Mouse (Mus musculus) CH12.LX (cell line): ENCODE measurements around the gene Gm13030. TPM values are rescaled to one million over a fixed set of nuclear protein-coding genes. Genes with fewer than 3 reads are reported as not detected.

Experiments used
- DNase-seq: peaks from one replicate; pipeline ENCODE4 v3.0.0-alpha.2; 2013; ENCODE audit errors: extremely low read depth
- H3K27ac ChIP-seq: 2 replicates; pipeline ENCODE4 v1.5.1; 2012; ENCODE audit warnings: low read depth, mild to moderate bottlenecking, control low read depth, moderate library complexity; ENCODE audit not compliant: insufficient read depth
- H3K27me3 ChIP-seq: replicated peaks from 2 replicates; pipeline ENCODE3; 2012; ENCODE audit warnings: inconsistent platforms
- H3K36me3 ChIP-seq, 2 experiments: replicated peaks in 1 of 2; 2 replicates each; pipeline versions ENCODE3 to v1.6.1; 2012; ENCODE audit warnings: inconsistent platforms in 1 of 2, low read length in 1 of 2, mild to moderate bottlenecking in 1 of 2, mixed read lengths in 1 of 2, moderate library complexity in 1 of 2; ENCODE audit not compliant: control insufficient read depth in 1 of 2, insufficient read depth in 1 of 2
- H3K4me1 ChIP-seq, 2 experiments: 2 replicates each; pipeline ENCODE4 v1.6.1; 2012; ENCODE audit warnings: inconsistent platforms in 1 of 2, moderate library complexity in 1 of 2; ENCODE audit not compliant: insufficient read depth in 2 of 2, control insufficient read depth in 1 of 2
- H3K4me2 ChIP-seq: 2 replicates; pipeline ENCODE4 v1.6.1; 2012; ENCODE audit warnings: low read depth, mild to moderate bottlenecking, control low read depth; ENCODE audit not compliant: poor library complexity, insufficient read depth, severe bottlenecking
- H3K4me3 ChIP-seq, 3 experiments: fragments of 150-350 bp in 1 of 3; sonication (generic) in 1 of 3; replicated peaks in 1 of 3; 2 replicates each; pipeline versions ENCODE3 to v1.5.1; 2011 to 2012; ENCODE audit warnings: low read depth in 2 of 3, low read length in 2 of 3, mild to moderate bottlenecking in 2 of 3, moderate library complexity in 2 of 3, control low read depth in 1 of 3, improper control_type of control experiment in 1 of 3, inconsistent platforms in 1 of 3, mixed read lengths in 1 of 3; ENCODE audit not compliant: poor library complexity in 1 of 3
- H3K79me2 ChIP-seq: replicated peaks from 2 replicates; pipeline ENCODE4 v1.6.1; 2012; ENCODE audit warnings: mild to moderate bottlenecking, moderate library complexity; ENCODE audit not compliant: control insufficient read depth, poor library complexity, insufficient read depth, severe bottlenecking; ENCODE audit errors: extremely low read depth
- H3K9ac ChIP-seq: 2 replicates; pipeline ENCODE4 v1.6.1; 2012; ENCODE audit warnings: low read depth, mild to moderate bottlenecking, control low read depth, moderate library complexity; ENCODE audit not compliant: insufficient read depth
- H3K9me3 ChIP-seq: replicated peaks from 2 replicates; pipeline ENCODE3; 2012; ENCODE audit warnings: low read length, inconsistent platforms, mixed read lengths
- BHLHE40 ChIP-seq: IDR thresholded peaks from 2 replicates; pipeline ENCODE4 v1.6.1; 2011; ENCODE audit warnings: mild to moderate bottlenecking, low read depth, low read length, improper control_type of control experiment
- CHD1 ChIP-seq: IDR thresholded peaks from 2 replicates; pipeline ENCODE4 v1.6.1; 2012; ENCODE audit warnings: low read depth, low read length, improper control_type of control experiment, inconsistent platforms
- CHD2 ChIP-seq: IDR thresholded peaks from 2 replicates; pipeline ENCODE4 v1.6.1; 2011; ENCODE audit warnings: low read length, improper control_type of control experiment
- EP300 ChIP-seq: IDR thresholded peaks from 2 replicates; pipeline ENCODE4 v1.6.1; 2011; ENCODE audit warnings: low read length, improper control_type of control experiment
- ETS1 ChIP-seq: conservative IDR thresholded peaks from 2 replicates; pipeline ENCODE4 v1.6.1; 2012; ENCODE audit warnings: low read depth, mild to moderate bottlenecking, inconsistent platforms, low read length, improper control_type of control experiment, moderate library complexity
- HCFC1 ChIP-seq: IDR thresholded peaks from 2 replicates; pipeline ENCODE4 v1.6.1; 2012; ENCODE audit warnings: low read depth, mild to moderate bottlenecking, inconsistent platforms, low read length, improper control_type of control experiment
- MEF2A ChIP-seq: IDR thresholded peaks from 2 replicates; pipeline ENCODE4 v1.6.1; 2014; ENCODE audit warnings: low read depth, mild to moderate bottlenecking, inconsistent platforms, low read length, improper control_type of control experiment, borderline replicate concordance
- MYC ChIP-seq: IDR thresholded peaks from 2 replicates; pipeline ENCODE4 v1.6.1; 2011; ENCODE audit warnings: low read depth, mild to moderate bottlenecking, improper control_type of control experiment, low read length
- NELFE ChIP-seq: IDR thresholded peaks from 2 replicates; pipeline ENCODE4 v1.6.1; 2011; ENCODE audit warnings: low read depth, low read length, improper control_type of control experiment
- RCOR1 ChIP-seq: conservative IDR thresholded peaks from 2 replicates; pipeline ENCODE4 v1.6.1; 2012; ENCODE audit warnings: low read depth, mild to moderate bottlenecking, inconsistent platforms, low read length, improper control_type of control experiment
- SMC3 ChIP-seq: IDR thresholded peaks from 2 replicates; pipeline ENCODE4 v1.6.1; 2011; ENCODE audit warnings: low read depth, low read length, improper control_type of control experiment
- TCF12 ChIP-seq: IDR thresholded peaks from 2 replicates; pipeline ENCODE4 v1.6.1; 2014; ENCODE audit warnings: low read depth, mild to moderate bottlenecking, inconsistent platforms, low read length, improper control_type of control experiment
- USF1 ChIP-seq: IDR thresholded peaks from 2 replicates; pipeline ENCODE4 v1.6.1; 2014; ENCODE audit warnings: low read depth, mild to moderate bottlenecking, inconsistent platforms, low read length, improper control_type of control experiment
- ZMIZ1 ChIP-seq: IDR thresholded peaks from 2 replicates; pipeline ENCODE4 v1.6.1; 2012; ENCODE audit warnings: low read depth, mild to moderate bottlenecking, inconsistent platforms, low read length, improper control_type of control experiment
- ZNF384 ChIP-seq: IDR thresholded peaks from 2 replicates; pipeline ENCODE4 v1.6.1; 2012; ENCODE audit warnings: low read depth, low read length, improper control_type of control experiment, inconsistent platforms
- dilution Hi-C: fragments of 300-500 bp; cut with MboI; formaldehyde crosslinking; loops from 2 replicates; pipeline ENCODE4 v1.14.3; 2020; ENCODE audit warnings: low sequenced_read_pairs; ENCODE audit not compliant: extremely low pct_unique_long_range_greater_than_20kb, extremely low pct_ligation_motif_present
- in situ Hi-C: fragments of 300-500 bp; cut with MboI; formaldehyde crosslinking; loops from 3 replicates; pipeline ENCODE4 v1.14.3; 2019; ENCODE audit warnings: low sequenced_read_pairs, low pct_ligation_motif_present, low pct_unique_long_range_greater_than_20kb, mixed read lengths
- polyA plus RNA-seq: library from polyadenylated mRNA; unstranded; fragments of >175 nt; gene quantifications from 2 replicates; pipeline ENCODE4 v1.2.1, GENCODE M21; 2012; ENCODE audit warnings: low read depth; ENCODE audit not compliant: insufficient read length
- total RNA-seq, 2 experiments: library from RNA; depleted of rRNA; stranded (reverse); fragments of 300-350 nt in 1 of 2; fragments of >200 nt in 1 of 2; gene quantifications; 2 replicates each; pipeline ENCODE4 v1.2.3; 2012 to 2014

The Gm13030 gene
- total and polyA plus RNA-seq, 3 experiments, result not detected

DNA sequence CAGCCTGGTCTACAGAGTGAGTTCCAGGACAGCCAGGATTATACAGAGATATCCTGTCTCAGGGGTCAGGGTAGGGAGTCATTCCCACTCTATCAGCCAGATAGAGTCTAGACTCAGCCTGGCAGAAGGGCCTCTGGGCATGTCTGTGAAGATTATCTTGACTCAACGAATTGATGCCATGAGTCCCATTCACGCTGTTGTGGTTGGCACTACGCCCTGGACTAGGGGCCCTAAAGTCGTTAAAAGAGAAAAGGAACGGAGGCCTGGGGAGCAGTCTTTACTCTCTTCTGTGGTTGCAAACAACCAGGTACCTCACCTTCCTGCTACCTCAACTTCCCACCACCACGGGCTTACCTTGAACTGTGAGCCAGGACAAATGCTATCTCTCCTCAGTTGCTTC is 34.0 kb downstream of the Gm13030 start:
- dilution Hi-C loops, result no loop called here
- Histone ChIP-seq H3K4me3 (no peak overlapping the region), H3K27ac (no peak overlapping the region), H3K27me3 (peaks cover 37% of the 10 kb centered on the region), H3K36me3 (no peaks in the 10 kb centered on the region), H3K9me3 (peaks cover 13% of the 10 kb centered on the region), H3K79me2 (no peaks in the 10 kb centered on the region), H3K4me1 (no peaks in the 10 kb centered on the region), H3K9ac (no peak overlapping the region)
- in situ Hi-C loops, result no loop called here
- no peak for DNase-seq
- TF ChIP-seq SMC3, result no peak
- no peak for TF ChIP-seq ZNF384
- no peak for TF ChIP-seq CHD2
- no peak for TF ChIP-seq RCOR1
- TF ChIP-seq USF1, result no peak
- TF ChIP-seq TCF12, result no peak
- TF ChIP-seq MEF2A, result no peak
- no peak for TF ChIP-seq MYC
- TF ChIP-seq EP300, result no peak
- no peak for TF ChIP-seq ZMIZ1
- TF ChIP-seq HCFC1, result no peak
- TF ChIP-seq CHD1, result no peak
- no peak for TF ChIP-seq ETS1
- no peak for TF ChIP-seq NELFE
- TF ChIP-seq, all 38 proteins: peak for 0
- H3K4me2 ChIP-seq, result no peak overlapping the region

DNA sequence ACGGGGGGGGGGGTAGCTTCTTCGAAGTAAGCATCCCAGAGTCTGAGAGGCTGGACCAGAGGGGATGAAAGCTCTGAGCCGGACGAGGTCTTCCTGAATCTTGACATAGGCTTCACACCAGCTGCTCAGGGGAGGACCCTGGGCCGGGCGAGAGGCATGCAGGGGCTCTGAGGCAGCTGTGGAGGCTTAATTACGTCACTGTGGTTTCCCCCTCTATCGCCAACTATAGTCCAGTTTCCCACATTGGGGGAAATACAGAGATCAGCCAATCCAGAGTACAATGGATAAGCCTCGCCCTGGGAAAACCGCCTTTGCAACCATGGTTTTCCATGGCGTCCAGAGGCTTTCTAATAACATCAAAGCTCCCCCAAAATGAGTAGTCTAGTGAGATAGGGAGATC is 46.6 kb downstream of the Gm13030 start:
- dilution Hi-C loops, result no loop called here

More for the DNA sequence above, 46.6 kb downstream of the Gm13030 start:
- Histone ChIP-seq H3K27ac (no peak overlapping the region), H3K4me1 (no peaks in the 10 kb centered on the region), H3K4me2 (no peak overlapping the region), H3K9ac (no peak overlapping the region), H3K4me3 (no peak overlapping the region), H3K9me3 (peaks cover 17% of the 10 kb centered on the region), H3K27me3 (peaks cover 61% of the 10 kb centered on the region), H3K36me3 (no peaks in the 10 kb centered on the region), H3K79me2 (no peaks in the 10 kb centered on the region)
- no peak for DNase-seq
- in situ Hi-C loops, result no loop called here
- TF ChIP-seq ZNF384, result no peak
- no peak for TF ChIP-seq BHLHE40
- no peak for TF ChIP-seq ETS1
